Mouse (Mus musculus): ENCODE data around the gene Acsf3. TPM values are rescaled to one million over a fixed set of nuclear protein-coding genes. Genes with fewer than 3 reads are reported as not detected.

The Acsf3 gene
- polyA plus RNA-seq, 1 experiment: 7.4 TPM

DNA sequence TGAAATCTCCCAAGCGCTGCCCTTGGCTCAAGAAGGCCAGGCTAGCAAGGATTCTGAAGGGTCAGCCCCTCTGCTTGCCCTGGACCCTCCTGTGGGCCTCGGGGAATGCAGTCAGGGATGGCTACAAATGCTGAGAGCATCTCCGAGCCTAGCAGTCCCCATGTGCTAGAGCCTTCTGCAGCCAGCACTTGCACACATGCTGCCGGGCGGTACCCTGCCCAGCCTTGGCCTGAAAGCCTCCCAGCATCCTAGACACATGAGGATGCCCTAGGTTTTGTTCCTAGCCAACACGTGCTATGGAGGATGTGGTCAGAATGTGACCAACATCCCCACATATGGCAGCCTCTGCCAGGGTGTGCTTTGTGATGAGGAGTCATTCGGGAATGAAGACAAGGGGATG lies 79.1 kb downstream of the Acsf3 start:
- Histone ChIP-seq H3K4me1 (ENCODE audit: control insufficient read depth, insufficient read depth, low read length) (no peaks in the 10 kb centered on the region), H3K4me3 (ENCODE audit: insufficient read depth, low read length) (no peak overlapping the region), H3K27ac (ENCODE audit: insufficient read depth, low read depth, low read length) (no peak overlapping the region)
- no peak for TF ChIP-seq POLR2A (IDR thresholded peaks at IDR 0.05; ENCODE audit: borderline replicate concordance, low read depth, low read length)
- no peak for TF ChIP-seq CTCF (IDR thresholded peaks at IDR 0.05; ENCODE audit: low read depth, low read length)

DNA sequence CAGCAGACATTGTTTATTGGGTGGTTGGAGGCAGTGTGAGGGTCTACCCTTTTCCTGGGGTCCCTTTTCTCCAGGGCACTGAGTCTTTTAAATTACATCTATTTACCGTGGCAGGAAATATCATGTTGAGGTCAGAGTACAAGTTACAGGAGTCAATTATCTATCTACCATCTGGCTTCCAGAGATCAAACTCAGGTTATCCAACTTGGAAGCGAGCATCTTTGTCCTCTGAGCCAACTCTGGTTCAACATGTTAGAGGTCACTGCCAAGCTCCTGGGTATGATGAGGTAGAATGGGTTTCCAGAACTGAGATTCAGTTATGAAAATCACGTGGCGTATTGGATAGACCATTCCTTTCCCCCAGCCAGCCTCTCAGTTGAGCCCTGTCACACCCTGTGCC lies 79.8 kb downstream of the Acsf3 start:
- Histone ChIP-seq H3K4me3 (ENCODE audit: insufficient read depth, low read length) (no peak overlapping the region), H3K27ac (ENCODE audit: insufficient read depth, low read depth, low read length) (no peak overlapping the region), H3K4me1 (ENCODE audit: control insufficient read depth, insufficient read depth, low read length) (no peaks in the 10 kb centered on the region)
- TF ChIP-seq POLR2A (IDR thresholded peaks at IDR 0.05; ENCODE audit: borderline replicate concordance, low read depth, low read length) (no peak), CTCF (IDR thresholded peaks at IDR 0.05; ENCODE audit: low read depth, low read length) (no peak)

- Histone ChIP-seq H3K4me1 (ENCODE audit: control insufficient read depth, insufficient read depth, low read length) (no peaks in the 10 kb centered on the region), H3K4me3 (ENCODE audit: insufficient read depth, low read length) (no peak overlapping the region), H3K27ac (ENCODE audit: insufficient read depth, low read depth, low read length) (no peak overlapping the region)
- TF ChIP-seq POLR2A (IDR thresholded peaks at IDR 0.05; ENCODE audit: borderline replicate concordance, low read depth, low read length) (no peak), CTCF (IDR thresholded peaks at IDR 0.05; ENCODE audit: low read depth, low read length) (no peak)
Observed at GRCm38 (mm10) chr8:122856288-122856687, 81.0 kb downstream of the Acsf3 start.

DNA sequence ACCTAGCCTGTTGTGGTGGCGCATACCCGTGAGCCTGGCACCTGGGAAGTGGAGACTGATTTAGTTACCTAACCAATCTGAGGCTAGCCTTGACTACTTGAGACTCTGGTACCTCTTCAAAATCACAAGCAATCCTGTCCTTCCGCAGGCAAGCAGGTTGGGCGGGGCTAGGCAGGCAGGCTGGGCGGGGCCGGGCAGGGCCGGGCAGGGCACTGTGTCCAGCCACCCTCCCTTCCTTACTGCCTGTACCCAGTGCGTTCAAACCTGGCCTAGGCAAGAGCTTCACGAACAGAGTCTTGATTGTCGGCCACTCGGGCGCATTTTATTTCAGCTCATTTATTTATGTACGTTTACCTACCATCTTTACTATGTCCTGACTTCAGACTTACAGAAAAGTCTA lies 84.6 kb downstream of the Acsf3 start:
- H3K27ac ChIP-seq (ENCODE audit: insufficient read depth, low read depth, low read length): no peak overlapping the region
- no peak for TF ChIP-seq CTCF (IDR thresholded peaks at IDR 0.05; ENCODE audit: low read depth, low read length)
- no peak for TF ChIP-seq POLR2A (IDR thresholded peaks at IDR 0.05; ENCODE audit: borderline replicate concordance, low read depth, low read length)
- H3K4me3 ChIP-seq (ENCODE audit: insufficient read depth, low read length): no peak overlapping the region
- no peaks in the 10 kb centered on the region for H3K4me1 ChIP-seq (ENCODE audit: control insufficient read depth, insufficient read depth, low read length)

GRCm38 (mm10) chr8:122864719-122865129 lies 89.4 kb downstream of the Acsf3 start:
- TF ChIP-seq POLR2A (IDR thresholded peaks at IDR 0.05; ENCODE audit: borderline replicate concordance, low read depth, low read length): no peak
- no peak for TF ChIP-seq CTCF (IDR thresholded peaks at IDR 0.05; ENCODE audit: low read depth, low read length)
- peaks cover under 1% of the 10 kb centered on the region for H3K4me1 ChIP-seq (ENCODE audit: control insufficient read depth, insufficient read depth, low read length)
- H3K4me3 ChIP-seq (ENCODE audit: insufficient read depth, low read length): no peak overlapping the region
- H3K27ac ChIP-seq (ENCODE audit: insufficient read depth, low read depth, low read length): no peak overlapping the region

DNA sequence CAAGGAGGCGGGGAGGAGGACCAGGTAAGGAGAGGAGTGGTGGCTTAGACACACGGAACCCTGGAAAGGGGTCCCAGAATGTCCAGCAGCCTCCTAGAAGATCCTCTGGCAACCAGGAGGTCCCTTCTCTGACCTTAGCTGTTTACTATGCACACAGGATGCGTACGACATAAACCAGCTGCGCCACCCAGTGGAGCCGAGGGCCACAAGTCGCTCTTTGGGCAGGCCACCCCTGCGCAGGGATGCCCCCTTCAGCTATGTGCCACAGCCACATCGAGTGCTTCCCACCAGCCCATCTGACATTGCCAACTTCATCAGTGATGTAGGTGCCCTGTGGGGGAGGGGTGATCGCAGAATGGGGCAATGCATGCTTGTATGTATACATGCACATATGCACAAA lies 90.2 kb downstream of the Acsf3 start:
- Histone ChIP-seq H3K27ac (ENCODE audit: insufficient read depth, low read depth, low read length) (no peak overlapping the region), H3K4me3 (ENCODE audit: insufficient read depth, low read length) (no peak overlapping the region), H3K4me1 (ENCODE audit: control insufficient read depth, insufficient read depth, low read length) (peaks cover 6% of the 10 kb centered on the region)
- TF ChIP-seq POLR2A (IDR thresholded peaks at IDR 0.05; ENCODE audit: borderline replicate concordance, low read depth, low read length) (no peak), CTCF (IDR thresholded peaks at IDR 0.05; ENCODE audit: low read depth, low read length) (no peak)

GRCm38 (mm10) chr8:122866231-122866630 lies 90.9 kb downstream of the Acsf3 start:
- H3K4me1 ChIP-seq (ENCODE audit: control insufficient read depth, insufficient read depth, low read length): peaks cover 6% of the 10 kb centered on the region
- no peak overlapping the region for H3K27ac ChIP-seq (ENCODE audit: insufficient read depth, low read depth, low read length)
- TF ChIP-seq CTCF (IDR thresholded peaks at IDR 0.05; ENCODE audit: low read depth, low read length): no peak
- TF ChIP-seq POLR2A (IDR thresholded peaks at IDR 0.05; ENCODE audit: borderline replicate concordance, low read depth, low read length): no peak
- H3K4me3 ChIP-seq (ENCODE audit: insufficient read depth, low read length): no peak overlapping the region

Other genes with a start within 250 kb of the Acsf3 start
- gene Piezo1, start 224.2 kb upstream of the Acsf3 start, polyA plus RNA-seq (2012; ENCODE audit: insufficient read depth, insufficient read length, missing spikeins): 32.1 and 36.2 TPM in 2 replicates
- gene Cdt1, start 207.5 kb upstream of the Acsf3 start, polyA plus RNA-seq (2012; ENCODE audit: insufficient read depth, insufficient read length, missing spikeins): 18.5 and 22.9 TPM in 2 replicates
- gene Aprt, start 198.6 kb upstream of the Acsf3 start, polyA plus RNA-seq (2012; ENCODE audit: insufficient read depth, insufficient read length, missing spikeins): 187 and 203 TPM in 2 replicates
- 32.8 and 36.7 TPM in 2 replicates for gene Galns, start 164.0 kb upstream of the Acsf3 start, polyA plus RNA-seq (2012; ENCODE audit: insufficient read depth, insufficient read length, missing spikeins)
- gene Trappc2l, start 163.8 kb upstream of the Acsf3 start, polyA plus RNA-seq (2012; ENCODE audit: insufficient read depth, insufficient read length, missing spikeins): 55.0 and 59.6 TPM in 2 replicates
- not detected in 2 replicates for gene Pabpn1l, start 152.7 kb upstream of the Acsf3 start, polyA plus RNA-seq (2012; ENCODE audit: insufficient read depth, insufficient read length, missing spikeins)
- 0.95 and 2.0 TPM in 2 replicates for gene Cbfa2t3, start 76.4 kb upstream of the Acsf3 start, polyA plus RNA-seq (2012; ENCODE audit: insufficient read depth, insufficient read length, missing spikeins)
- gene Cdh15, start 72.5 kb downstream of the Acsf3 start, polyA plus RNA-seq (2012; ENCODE audit: insufficient read depth, insufficient read length, missing spikeins): not detected in 2 replicates

All from bone marrow macrophage, adult 2 months (primary cell).